Mouse (Mus musculus) heart, embryonic 15.5 days (tissue): ENCODE results near the gene Fam19a1. TPM values are rescaled to one million over a fixed set of nuclear protein-coding genes. Genes with fewer than 3 reads are reported as not detected.
A peak's percentile ranks its signal among the peaks of the same experiment; 100 is the strongest.

Source experiments
- ATAC-seq: fragments of 200-750 bp; cut with Nextera tagmentation; replicated peaks from 2 replicates; pipeline ENCODE4 v1.8.0; 2017; ENCODE audit warnings: low read depth, moderate TSS enrichment; ENCODE audit not compliant: insufficient number of reproducible peaks, insufficient read depth, low FRiP score
- H3K27ac ChIP-seq: fragments of 300-500 bp; sonication (generic); 2 replicates; pipeline ENCODE4 v1.5.1; 2015; ENCODE audit warnings: mild to moderate bottlenecking, inconsistent platforms
- H3K27me3 ChIP-seq: fragments of 300-500 bp; sonication (generic); 2 replicates; pipeline ENCODE4 v1.6.1; 2015; ENCODE audit warnings: inconsistent platforms
- H3K36me3 ChIP-seq: fragments of 300-500 bp; sonication (generic); 2 replicates; pipeline ENCODE4 v1.6.1; 2015; ENCODE audit warnings: mild to moderate bottlenecking, inconsistent platforms
- H3K4me1 ChIP-seq: fragments of 300-500 bp; sonication (generic); replicated peaks from 2 replicates; pipeline ENCODE4 v1.6.1; 2015; ENCODE audit warnings: inconsistent platforms
- H3K4me2 ChIP-seq: fragments of 300-500 bp; sonication (generic); 2 replicates; pipeline ENCODE4 v1.6.1; 2015; ENCODE audit warnings: inconsistent platforms, mild to moderate bottlenecking, moderate library complexity
- H3K4me3 ChIP-seq: fragments of 300-500 bp; sonication (generic); 2 replicates; pipeline ENCODE4 v1.5.1; 2015; ENCODE audit warnings: mild to moderate bottlenecking, inconsistent platforms
- H3K9ac ChIP-seq: fragments of 300-500 bp; sonication (generic); 2 replicates; pipeline ENCODE4 v1.6.1; 2015; ENCODE audit warnings: mild to moderate bottlenecking, inconsistent platforms
- H3K9me3 ChIP-seq: fragments of 300-500 bp; sonication (generic); replicated peaks from 2 replicates; pipeline ENCODE4 v1.6.1; 2016; ENCODE audit warnings: inconsistent platforms
- WGBS: fragments of 180-500 bp; shearing (Covaris S2); methylation state at CpG from one replicate; pipeline ENCODE4 v1.1.7; 2015; ENCODE audit warnings: mixed read lengths; 5-methylcytosine and 5-hydroxymethylcytosine counted together
- polyA plus RNA-seq: library from polyadenylated mRNA; unstranded; fragments of >200 nt; fragmentation: Nextera tagmentation; extraction: Ambion mirVana; gene quantifications from 2 replicates; pipeline ENCODE4 v1.2.1, GENCODE M21; 2015

The Fam19a1 gene
- polyA plus RNA-seq, 1 experiment from 2014 or later, result 0.25 TPM

DNA sequence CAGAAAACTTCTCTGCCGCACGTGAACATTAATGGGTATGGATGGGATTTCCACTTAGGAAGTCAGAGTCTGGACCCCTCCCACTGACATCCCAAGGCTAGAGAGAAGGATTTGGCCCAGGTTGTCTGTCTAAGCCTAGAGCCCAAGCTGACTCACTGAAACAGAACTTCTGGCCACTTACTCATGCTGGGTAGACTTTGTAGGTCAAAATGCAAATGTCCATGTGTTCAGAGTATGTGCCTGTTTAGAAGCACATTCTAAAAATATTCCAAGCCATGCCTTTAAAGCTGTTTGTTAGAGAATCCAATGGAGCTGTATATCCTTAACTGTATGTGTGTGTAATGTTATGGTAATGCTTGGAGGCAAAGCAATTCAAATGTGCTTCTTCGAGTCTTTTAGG is 145.7 kb downstream of the Fam19a1 start:
- Histone ChIP-seq H3K27ac (no peak overlapping the region), H3K9me3 (no peaks in the 10 kb centered on the region), H3K36me3 (no peaks in the 10 kb centered on the region), H3K27me3 (no peaks in the 10 kb centered on the region), H3K4me2 (no peak overlapping the region), H3K4me1 (no peaks in the 10 kb centered on the region), H3K4me3 (no peak overlapping the region), H3K9ac (no peak overlapping the region)
- no peak for ATAC-seq
- WGBS, result 87% methylated on average over 3 of the region's 3 CpGs

DNA sequence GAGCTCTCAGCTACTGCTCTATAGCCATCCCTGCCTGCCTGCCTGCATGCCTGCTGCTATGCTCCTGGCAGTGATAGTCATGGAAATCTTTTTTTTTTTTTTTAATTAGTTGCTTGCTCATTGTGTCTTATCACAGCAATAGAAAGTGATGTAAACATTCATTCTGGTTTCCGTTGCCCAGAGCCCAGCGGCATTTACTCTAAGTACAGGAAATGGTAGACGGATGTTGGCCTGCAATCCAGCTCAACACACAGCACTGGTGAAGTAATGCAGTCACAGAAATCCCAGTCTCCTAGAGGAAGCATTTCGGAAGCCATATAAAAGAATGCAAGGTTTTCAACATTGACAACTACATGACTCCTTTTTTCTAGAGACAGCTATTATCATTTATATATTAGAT is 153.5 kb downstream of the Fam19a1 start:
- WGBS, result 67% methylated on average over 4 of the region's 4 CpGs

DNA sequence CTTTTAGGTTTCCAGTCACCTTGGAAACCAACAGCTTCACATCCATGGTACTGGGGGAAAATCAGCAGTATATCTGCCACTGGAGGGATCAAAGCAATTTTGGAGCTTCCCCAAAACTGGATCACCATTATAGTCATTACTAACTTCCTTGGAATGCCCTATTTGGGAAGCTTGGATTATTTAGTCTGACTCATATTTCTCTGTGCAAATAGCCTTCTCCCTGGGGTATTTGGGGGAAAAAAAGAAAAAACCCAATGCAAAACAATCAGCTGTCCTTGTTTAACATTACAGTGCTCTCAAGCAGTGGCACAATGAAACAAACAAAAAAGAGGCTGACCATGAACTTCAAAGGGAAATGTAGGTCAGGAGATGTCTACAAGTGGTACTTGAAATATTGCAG is 155.8 kb downstream of the Fam19a1 start:
- no peak overlapping the region for H3K4me2 ChIP-seq
- no peaks in the 10 kb centered on the region for H3K27me3 ChIP-seq
- H3K36me3 ChIP-seq, result no peaks in the 10 kb centered on the region
- no peak for ATAC-seq
- no peaks in the 10 kb centered on the region for H3K9me3 ChIP-seq
- H3K9ac ChIP-seq, result no peak overlapping the region
- H3K4me1 ChIP-seq, result no peaks in the 10 kb centered on the region
- no peak overlapping the region for H3K27ac ChIP-seq
- H3K4me3 ChIP-seq, result no peak overlapping the region

More for the DNA sequence above, 153.5 kb downstream of the Fam19a1 start:
- Histone ChIP-seq H3K9me3 (no peaks in the 10 kb centered on the region), H3K36me3 (no peaks in the 10 kb centered on the region), H3K27me3 (no peaks in the 10 kb centered on the region), H3K9ac (no peak overlapping the region), H3K4me2 (no peak overlapping the region), H3K27ac (no peak overlapping the region), H3K4me3 (no peak overlapping the region), H3K4me1 (no peaks in the 10 kb centered on the region)
- no peak for ATAC-seq

DNA sequence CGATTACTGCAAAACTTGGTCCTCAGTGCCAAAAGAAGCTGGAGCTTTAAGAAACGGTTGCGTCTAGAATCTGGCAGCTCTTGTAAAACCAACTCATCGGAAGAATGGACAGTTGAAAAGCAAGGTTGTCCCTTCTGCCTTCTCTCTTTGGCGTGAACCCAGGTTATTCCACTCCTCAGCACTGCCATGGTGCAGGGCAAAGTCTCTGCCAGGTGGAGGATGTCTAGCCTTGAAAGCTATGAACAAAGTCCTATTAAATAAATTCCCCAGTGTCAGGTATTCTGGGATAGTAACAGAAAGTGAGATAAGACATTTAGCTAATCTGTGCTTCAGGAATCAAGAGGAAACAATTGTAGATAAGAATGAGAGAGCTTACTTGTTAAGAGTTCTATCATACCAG is 157.5 kb downstream of the Fam19a1 start:
- no peaks in the 10 kb centered on the region for H3K36me3 ChIP-seq
- ATAC-seq, result no peak

DNA sequence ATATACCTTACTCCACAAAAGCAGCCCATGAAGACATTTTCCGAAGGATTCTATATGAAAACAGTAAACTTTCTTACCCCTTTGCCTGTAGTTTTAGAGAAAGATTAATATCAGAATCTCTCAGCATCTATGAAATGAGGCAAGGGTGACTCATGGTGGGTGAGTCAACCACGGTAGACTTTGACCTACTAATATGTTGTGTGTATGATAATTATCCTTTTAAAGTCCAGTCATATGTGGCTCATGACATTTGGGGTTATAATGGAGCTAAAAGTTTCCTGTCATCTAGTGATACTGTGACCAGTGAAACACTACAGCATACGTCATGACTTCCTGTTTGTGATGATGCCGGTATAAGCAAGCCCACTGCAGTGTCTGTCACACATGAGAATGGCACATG is 170.8 kb downstream of the Fam19a1 start:
- 76% methylated on average over 4 of the region's 4 CpGs for WGBS
- Histone ChIP-seq H3K27me3 (no peaks in the 10 kb centered on the region), H3K4me1 (no peaks in the 10 kb centered on the region), H3K27ac (no peak overlapping the region), H3K9ac (no peak overlapping the region), H3K36me3 (no peaks in the 10 kb centered on the region), H3K9me3 (no peaks in the 10 kb centered on the region), H3K4me3 (no peak overlapping the region), H3K4me2 (no peak overlapping the region)
- no peak for ATAC-seq

More for the DNA sequence above, 157.5 kb downstream of the Fam19a1 start:
- Histone ChIP-seq H3K4me3 (no peak overlapping the region), H3K9me3 (no peaks in the 10 kb centered on the region), H3K4me2 (no peak overlapping the region), H3K27ac (no peak overlapping the region), H3K4me1 (no peaks in the 10 kb centered on the region), H3K27me3 (no peaks in the 10 kb centered on the region), H3K9ac (no peak overlapping the region)
- 76% methylated on average over 5 of the region's 5 CpGs for WGBS

DNA sequence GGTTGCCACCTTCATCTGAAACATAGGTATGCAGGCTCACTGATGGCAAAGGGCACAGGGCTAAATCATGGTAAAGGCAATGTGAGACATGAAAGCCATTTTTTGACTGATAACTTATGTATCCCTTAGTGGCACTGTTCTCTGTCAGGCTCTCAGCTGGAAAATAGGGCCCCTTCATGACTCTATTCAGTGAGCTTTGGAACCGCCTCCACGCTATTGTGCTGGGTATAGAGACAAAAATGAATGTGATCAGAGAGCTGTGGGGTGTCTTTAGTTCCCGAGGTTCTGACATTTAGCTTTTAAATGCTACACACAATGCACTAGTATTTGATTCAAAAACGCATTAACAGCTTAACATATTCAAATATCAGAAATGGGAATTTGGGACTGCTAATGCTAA is 171.6 kb downstream of the Fam19a1 start:
- Histone ChIP-seq H3K4me1 (no peaks in the 10 kb centered on the region), H3K27me3 (no peaks in the 10 kb centered on the region), H3K27ac (no peak overlapping the region), H3K9me3 (no peaks in the 10 kb centered on the region), H3K4me2 (no peak overlapping the region), H3K9ac (no peak overlapping the region), H3K4me3 (no peak overlapping the region), H3K36me3 (no peaks in the 10 kb centered on the region)
- WGBS, result 73% methylated on average over 4 of the region's 4 CpGs
- no peak for ATAC-seq

DNA sequence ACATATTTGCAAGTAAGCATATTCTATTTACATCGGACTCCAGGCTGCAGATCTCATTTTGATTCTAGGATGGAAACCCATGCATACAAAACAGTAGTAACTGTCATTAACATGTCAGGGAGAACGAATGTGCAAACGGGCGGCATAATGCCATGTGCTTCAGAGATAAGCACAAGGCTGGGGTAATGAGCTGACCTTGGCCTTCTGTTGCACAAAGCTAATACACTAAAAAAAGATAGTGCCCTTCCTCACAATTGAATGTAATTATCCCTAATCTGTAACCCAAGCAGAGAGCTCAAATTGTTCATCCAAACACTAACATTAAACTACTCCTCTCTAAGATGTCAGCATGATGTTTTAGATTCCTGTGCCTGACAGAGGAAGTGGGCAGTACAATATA is 173.3 kb downstream of the Fam19a1 start:
- Histone ChIP-seq H3K9ac (no peak overlapping the region), H3K4me3 (no peak overlapping the region), H3K27ac (no peak overlapping the region), H3K9me3 (no peaks in the 10 kb centered on the region), H3K4me1 (no peaks in the 10 kb centered on the region), H3K4me2 (no peak overlapping the region), H3K36me3 (no peaks in the 10 kb centered on the region), H3K27me3 (no peaks in the 10 kb centered on the region)
- 45% methylated on average over 4 of the region's 4 CpGs for WGBS
- ATAC-seq, result no peak

DNA sequence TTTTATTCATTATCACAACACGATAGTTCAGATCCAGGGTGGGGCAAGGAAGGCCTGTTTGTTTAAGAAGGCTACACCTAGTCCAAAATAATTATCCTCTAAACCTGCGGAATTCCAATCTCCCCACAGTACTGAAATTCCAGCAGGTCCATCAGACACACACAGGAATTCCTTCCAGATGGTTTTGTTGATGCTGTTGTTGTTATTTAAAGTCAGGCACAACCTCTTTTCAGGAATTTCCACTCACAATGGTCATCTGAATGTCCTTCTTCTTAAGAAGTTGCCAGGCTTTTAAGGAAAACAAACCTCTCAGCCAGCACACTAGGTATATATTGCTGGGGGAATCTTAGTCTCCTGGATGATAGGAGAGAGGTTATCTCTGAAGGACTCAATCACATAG is 174.4 kb downstream of the Fam19a1 start:
- H3K27ac ChIP-seq, result no peak overlapping the region
- H3K9ac ChIP-seq, result no peak overlapping the region
- no peaks in the 10 kb centered on the region for H3K9me3 ChIP-seq
- H3K4me3 ChIP-seq, result no peak overlapping the region
- H3K4me1 ChIP-seq, result no peaks in the 10 kb centered on the region
- no peak overlapping the region for H3K4me2 ChIP-seq
- WGBS, result 71% methylated on average over 2 of the region's 2 CpGs
- H3K27me3 ChIP-seq, result no peaks in the 10 kb centered on the region
- H3K36me3 ChIP-seq, result no peaks in the 10 kb centered on the region
- ATAC-seq, result no peak

DNA sequence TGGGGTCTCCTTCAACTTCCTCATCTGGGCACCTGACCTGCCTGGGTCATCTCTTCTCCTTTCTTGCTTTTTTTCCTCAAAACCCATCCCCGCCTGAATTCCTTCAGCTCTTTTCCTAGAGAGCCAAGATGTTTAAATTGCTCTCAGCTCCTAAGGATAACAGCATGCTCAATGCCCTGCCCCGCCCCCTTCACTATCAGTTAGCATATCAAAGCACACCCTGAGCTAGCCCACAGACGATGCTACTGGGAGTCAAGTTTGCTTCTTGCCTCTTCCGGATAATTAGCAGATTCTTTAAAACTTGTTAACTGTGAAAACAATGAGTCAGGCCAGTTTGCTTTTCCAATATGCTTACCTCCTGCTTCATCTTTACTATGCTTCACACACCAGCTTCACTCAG is 176.7 kb downstream of the Fam19a1 start:
- Histone ChIP-seq H3K36me3 (no peaks in the 10 kb centered on the region), H3K9me3 (no peaks in the 10 kb centered on the region), H3K9ac (no peak overlapping the region), H3K27me3 (no peaks in the 10 kb centered on the region), H3K27ac (no peak overlapping the region), H3K4me1 (no peaks in the 10 kb centered on the region), H3K4me3 (no peak overlapping the region), H3K4me2 (no peak overlapping the region)
- ATAC-seq, result no peak
- WGBS, result 26% methylated on average over 4 of the region's 4 CpGs

DNA sequence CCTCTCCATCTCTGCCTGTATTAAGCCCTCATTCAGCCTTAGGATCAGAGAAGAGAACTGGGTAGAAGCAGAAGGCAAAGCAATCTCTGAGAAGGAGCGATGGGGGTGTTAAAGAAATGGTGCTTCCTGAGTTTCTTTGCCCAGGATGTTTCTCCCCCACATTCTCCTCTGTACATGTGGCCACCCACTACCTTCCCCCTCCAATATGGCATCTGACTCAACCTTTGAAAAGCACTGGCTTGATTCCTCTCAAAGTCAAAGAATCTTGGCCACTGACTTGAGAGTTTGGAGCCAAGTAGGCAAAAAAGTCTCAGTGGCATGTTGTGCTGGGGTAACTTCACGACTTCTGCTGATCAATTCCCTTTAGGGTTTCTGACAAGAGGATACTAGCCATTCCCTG is 234.5 kb downstream of the Fam19a1 start:
- Histone ChIP-seq H3K4me1 (no peaks in the 10 kb centered on the region), H3K4me3 (no peak overlapping the region), H3K27me3 (no peaks in the 10 kb centered on the region), H3K27ac (no peak overlapping the region), H3K9me3 (no peaks in the 10 kb centered on the region), H3K36me3 (no peaks in the 10 kb centered on the region), H3K4me2 (no peak overlapping the region), H3K9ac (no peak overlapping the region)
- WGBS, result 73% methylated on average over 2 of the region's 2 CpGs
- ATAC-seq, result no peak

DNA sequence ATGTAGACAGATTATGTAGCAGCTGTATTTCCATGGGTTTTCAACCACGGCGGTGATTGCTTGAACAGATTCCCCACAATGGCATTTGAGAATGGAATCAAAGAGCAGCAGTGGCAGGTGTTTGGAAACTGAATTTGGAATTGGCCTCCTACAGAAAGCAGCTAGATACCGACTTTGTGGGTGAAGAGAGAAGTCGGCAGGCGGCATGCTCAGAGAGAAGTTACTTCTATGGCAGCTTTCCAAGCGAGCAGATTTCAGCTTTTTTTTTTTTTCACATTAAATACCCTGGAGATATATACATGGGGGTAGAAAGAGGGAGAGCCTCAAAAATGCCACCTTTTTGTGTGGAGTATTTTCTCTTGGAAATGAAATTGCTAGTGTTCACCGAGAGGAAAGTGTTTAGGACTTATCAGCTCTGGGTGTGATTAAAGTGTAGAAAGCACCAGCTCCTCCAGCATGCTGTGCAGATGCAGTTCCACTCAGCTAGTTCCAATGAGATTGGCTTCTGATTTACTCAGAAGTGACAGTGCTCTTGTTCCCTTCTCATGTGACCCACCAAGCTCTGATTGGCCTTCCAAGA is 236.6 kb downstream of the Fam19a1 start:
- no peaks in the 10 kb centered on the region for H3K36me3 ChIP-seq

DNA sequence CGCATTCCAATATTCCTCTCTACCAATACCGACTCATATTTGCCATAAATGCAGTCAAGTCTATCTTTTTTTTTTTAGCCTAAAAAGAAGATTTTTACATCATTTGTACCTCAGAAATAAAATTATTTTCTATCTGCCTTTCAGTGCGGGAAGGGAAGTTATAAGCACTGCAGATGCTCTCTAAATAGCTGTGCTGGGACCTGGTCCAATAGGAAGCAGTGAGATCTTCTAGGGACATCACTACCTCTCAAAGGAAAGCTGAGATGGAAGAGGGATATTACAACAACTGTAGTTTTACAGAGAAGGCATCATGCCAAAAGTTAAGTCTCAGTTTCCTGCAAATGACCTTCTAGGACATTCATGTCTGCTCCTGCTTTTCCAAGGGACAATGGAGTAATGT is 256.6 kb downstream of the Fam19a1 start:
- no peak overlapping the region for H3K9ac ChIP-seq
- H3K27me3 ChIP-seq, result no peaks in the 10 kb centered on the region
- no peaks in the 10 kb centered on the region for H3K4me1 ChIP-seq
- H3K9me3 ChIP-seq, result no peaks in the 10 kb centered on the region
- H3K4me3 ChIP-seq, result no peak overlapping the region
- H3K4me2 ChIP-seq, result no peak overlapping the region
- no peak overlapping the region for H3K27ac ChIP-seq
- H3K36me3 ChIP-seq, result no peaks in the 10 kb centered on the region
- no peak for ATAC-seq
- 75% methylated on average over 3 of the region's 3 CpGs for WGBS

More for the DNA sequence above, 236.6 kb downstream of the Fam19a1 start:
- no peak for ATAC-seq
- WGBS, result 58% methylated on average over 7 of the region's 7 CpGs
- 0 out of 2 replicates have a peak overlapping the region, but pooled peaks have one; percentile 6 for H3K4me2 ChIP-seq
- no peaks in the 10 kb centered on the region for H3K27me3 ChIP-seq
- no peak overlapping the region for H3K9ac ChIP-seq
- H3K4me3 ChIP-seq, result no peak overlapping the region
- H3K27ac ChIP-seq, result no peak overlapping the region
- no peaks in the 10 kb centered on the region for H3K9me3 ChIP-seq
- no peaks in the 10 kb centered on the region for H3K4me1 ChIP-seq
